Mouse (Mus musculus) G1E (cell line): Measurements from ENCODE around the gene Adamtsl2.

ENCODE experiments used
- CTCF ChIP-seq: IDR thresholded peaks from 2 replicates; pipeline ENCODE4 v1.5.1; 2012; ENCODE audit warnings: low read depth, low read length, inconsistent platforms, mixed read lengths
- GATA1 ChIP-seq: IDR thresholded peaks from 2 replicates; pipeline ENCODE4 v1.6.1; 2012; ENCODE audit warnings: borderline replicate concordance, low read length, inconsistent platforms, mixed read lengths
- TAL1 ChIP-seq: conservative IDR thresholded peaks from 2 replicates; pipeline ENCODE4 v1.6.1; 2012; ENCODE audit warnings: low read depth, low read length, inconsistent platforms, mixed read lengths

- TF ChIP-seq CTCF (no peak), TAL1 (no peak), GATA1 (no peak)
These were observed 57.2 kb downstream of the Adamtsl2 start for GRCm38 (mm10) chr2:27136336-27136735.
